Mouse (Mus musculus): ENCODE results near the gene D10Jhu81e. TPM values are rescaled to one million over a fixed set of nuclear protein-coding genes. Genes with fewer than 3 reads are reported as not detected.
A peak's percentile ranks its signal among the peaks of the same experiment; 100 is the strongest.

D10Jhu81e gene
- polyA plus RNA-seq, 1 experiment from 2014 or later: 29.4 TPM

DNA sequence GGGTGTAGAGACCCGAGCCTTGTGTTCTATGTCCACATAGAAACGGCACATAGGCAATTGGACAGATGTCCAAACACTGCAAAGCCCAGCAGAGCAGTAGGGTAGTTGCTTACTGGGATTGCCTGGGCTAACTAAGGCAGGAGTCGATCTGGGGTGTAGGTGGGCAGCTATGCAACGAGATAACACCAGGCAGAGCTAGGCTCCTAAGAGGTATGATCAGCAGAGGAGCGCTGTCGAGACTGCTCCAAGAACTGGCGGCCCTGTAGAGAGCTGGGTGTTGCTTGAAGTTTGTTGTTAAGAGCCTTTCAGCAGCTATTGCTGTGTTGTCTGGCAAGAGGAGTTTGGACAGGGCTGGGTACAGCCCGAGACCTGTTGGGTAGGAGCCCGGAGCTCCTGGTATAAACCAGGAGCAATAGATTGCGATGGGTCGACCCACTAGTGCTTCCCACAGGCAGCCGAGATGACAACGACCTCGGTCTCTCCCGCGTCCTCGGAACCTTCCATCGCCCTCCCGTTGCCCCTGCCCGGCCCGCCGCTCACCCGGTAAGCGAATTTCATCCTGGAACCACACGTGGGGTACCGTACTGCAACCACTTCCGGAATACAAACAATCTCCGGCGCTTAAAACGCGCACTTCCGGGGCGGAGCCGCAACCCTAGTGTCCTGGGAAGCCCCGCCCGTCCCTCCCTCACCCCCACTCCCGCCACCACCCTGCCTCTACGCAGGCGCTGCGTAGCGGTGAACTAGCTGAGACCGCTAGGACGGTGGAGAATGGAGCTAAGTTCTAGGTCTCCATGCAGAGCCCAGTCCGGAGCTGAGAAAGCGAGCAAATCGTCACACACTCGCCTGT, 15.2 kb upstream of the D10Jhu81e start, which contains the start of gene Pwp2:
Pwp2 (minus strand) TSS at position 619 of the 850 bp plus-strand sequence.
- Histone ChIP-seq H3K9ac (replicated peaks; ENCODE audit: low read depth, low read length) (peak within 1 kb of the TSS; percentile 65), H3K27ac (ENCODE audit: low read length) (peak within 1 kb of the TSS; percentile 67), H3K36me3 (ENCODE audit: control insufficient read depth, insufficient read depth) (peaks cover 14% of the 10 kb centered on the region), H3K4me3 (replicated peaks; ENCODE audit: low read length) (peak within 1 kb of the TSS; percentile 74), H3K4me1 (replicated peaks; ENCODE audit: control insufficient read depth, insufficient read depth, low read length) (peaks cover 11% of the 10 kb centered on the region), H3K9me3 (ENCODE audit: control insufficient read depth, low read length) (no peaks in the 10 kb centered on the region), H3K4me2 (ENCODE audit: low read length) (peak within 1 kb of the TSS; percentile 97), H3K27me3 (replicated peaks; ENCODE audit: control insufficient read depth, insufficient read depth, low read length) (no peaks in the 10 kb centered on the region)
- peak; percentile 98 for ATAC-seq
- WGBS: 2% methylated on average over 47 of the region's 47 CpGs

DNA sequence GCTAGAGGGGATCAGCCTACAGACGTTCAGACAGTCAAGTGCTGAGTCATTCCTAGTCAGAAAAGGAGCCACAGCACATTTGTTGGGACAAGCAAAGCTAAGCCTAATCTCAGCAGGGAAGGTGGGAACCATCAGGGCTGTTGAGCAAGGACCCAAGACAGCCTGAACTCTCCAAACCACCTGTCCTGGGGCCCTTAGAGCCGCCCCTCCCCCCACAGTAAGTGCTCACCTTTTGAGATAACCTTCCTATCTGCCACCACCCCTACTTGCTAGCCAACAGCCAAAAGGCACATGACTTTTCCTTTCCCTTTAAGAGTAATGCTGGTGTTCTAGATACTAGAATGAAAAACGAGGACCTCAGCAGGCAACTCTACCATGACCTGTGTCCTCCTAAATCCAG, 14.0 kb upstream of the D10Jhu81e start:
- ATAC-seq: no peak
- no peaks in the 10 kb centered on the region for H3K27me3 ChIP-seq (replicated peaks; ENCODE audit: control insufficient read depth, insufficient read depth, low read length)
- 89% methylated on average over 3 of the region's 3 CpGs for WGBS
- no peaks in the 10 kb centered on the region for H3K9me3 ChIP-seq (ENCODE audit: control insufficient read depth, low read length)
- peaks cover 25% of the 10 kb centered on the region for H3K36me3 ChIP-seq (ENCODE audit: control insufficient read depth, insufficient read depth)
- H3K27ac ChIP-seq (ENCODE audit: low read length): no peak overlapping the region
- H3K4me1 ChIP-seq (replicated peaks; ENCODE audit: control insufficient read depth, insufficient read depth, low read length): peaks cover 11% of the 10 kb centered on the region
- H3K4me2 ChIP-seq (ENCODE audit: low read length): no peak overlapping the region
- no peak overlapping the region for H3K9ac ChIP-seq (replicated peaks; ENCODE audit: low read depth, low read length)
- no peak overlapping the region for H3K4me3 ChIP-seq (replicated peaks; ENCODE audit: low read length)

DNA sequence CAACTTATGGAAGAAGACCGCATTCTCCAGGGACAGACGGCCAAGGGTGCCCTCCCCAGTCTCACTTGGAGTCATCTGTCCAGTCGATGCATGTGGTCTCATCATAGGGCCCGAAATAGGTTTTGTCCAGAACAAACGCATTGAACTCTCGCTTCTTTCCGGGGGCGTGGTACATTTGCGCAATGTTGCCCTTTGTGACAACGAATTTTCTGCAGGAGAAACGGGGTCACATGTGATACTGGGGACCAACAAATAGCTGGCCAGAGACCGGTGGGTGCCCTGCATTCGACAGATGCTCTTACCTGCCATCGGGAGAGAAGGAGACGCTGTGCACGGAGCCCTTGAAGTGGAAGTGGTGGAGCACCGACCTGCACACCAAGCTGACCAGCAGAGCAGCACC, 12.7 kb upstream of the D10Jhu81e start:
- no peak for ATAC-seq
- Histone ChIP-seq H3K36me3 (ENCODE audit: control insufficient read depth, insufficient read depth) (peaks cover 33% of the 10 kb centered on the region), H3K4me1 (replicated peaks; ENCODE audit: control insufficient read depth, insufficient read depth, low read length) (peaks cover 11% of the 10 kb centered on the region), H3K27me3 (replicated peaks; ENCODE audit: control insufficient read depth, insufficient read depth, low read length) (no peaks in the 10 kb centered on the region), H3K9ac (replicated peaks; ENCODE audit: low read depth, low read length) (no peak overlapping the region), H3K9me3 (ENCODE audit: control insufficient read depth, low read length) (no peaks in the 10 kb centered on the region), H3K4me3 (replicated peaks; ENCODE audit: low read length) (no peak overlapping the region), H3K27ac (ENCODE audit: low read length) (no peak overlapping the region), H3K4me2 (ENCODE audit: low read length) (no peak overlapping the region)
- 94% methylated on average over 17 of the region's 17 CpGs for WGBS

DNA sequence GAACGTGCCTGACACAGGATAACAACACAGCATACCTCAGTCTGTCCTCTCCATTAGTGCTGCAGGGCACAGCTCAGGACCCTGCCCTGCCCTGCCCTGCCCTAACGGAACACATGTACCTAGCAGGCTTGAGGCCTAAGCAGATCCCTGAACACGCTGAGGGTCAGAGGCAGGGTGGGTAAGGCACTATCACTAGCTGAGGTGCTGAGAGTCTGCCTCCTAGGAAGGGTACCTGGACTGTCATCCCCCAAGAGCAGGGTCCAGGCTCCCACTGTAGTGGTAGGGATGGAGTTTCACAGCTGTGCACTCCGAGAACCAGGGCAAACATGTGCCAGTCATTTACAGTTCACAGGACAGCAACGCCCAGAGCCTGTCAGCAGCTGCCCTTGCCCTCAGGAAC, 4.9 kb upstream of the D10Jhu81e start:
- ATAC-seq: no peak
- Histone ChIP-seq H3K4me2 (ENCODE audit: low read length) (no peak overlapping the region), H3K4me1 (replicated peaks; ENCODE audit: control insufficient read depth, insufficient read depth, low read length) (no peaks in the 10 kb centered on the region; the same call in 1 of the 2 replicates), H3K9ac (replicated peaks; ENCODE audit: low read depth, low read length) (no peak overlapping the region), H3K36me3 (ENCODE audit: control insufficient read depth, insufficient read depth) (peaks cover 38% of the 10 kb centered on the region), H3K4me3 (replicated peaks; ENCODE audit: low read length) (no peak overlapping the region), H3K27me3 (replicated peaks; ENCODE audit: control insufficient read depth, insufficient read depth, low read length) (no peaks in the 10 kb centered on the region), H3K27ac (ENCODE audit: low read length) (no peak overlapping the region), H3K9me3 (ENCODE audit: control insufficient read depth, low read length) (no peaks in the 10 kb centered on the region)
- WGBS: 90% methylated on average over 5 of the region's 5 CpGs

DNA sequence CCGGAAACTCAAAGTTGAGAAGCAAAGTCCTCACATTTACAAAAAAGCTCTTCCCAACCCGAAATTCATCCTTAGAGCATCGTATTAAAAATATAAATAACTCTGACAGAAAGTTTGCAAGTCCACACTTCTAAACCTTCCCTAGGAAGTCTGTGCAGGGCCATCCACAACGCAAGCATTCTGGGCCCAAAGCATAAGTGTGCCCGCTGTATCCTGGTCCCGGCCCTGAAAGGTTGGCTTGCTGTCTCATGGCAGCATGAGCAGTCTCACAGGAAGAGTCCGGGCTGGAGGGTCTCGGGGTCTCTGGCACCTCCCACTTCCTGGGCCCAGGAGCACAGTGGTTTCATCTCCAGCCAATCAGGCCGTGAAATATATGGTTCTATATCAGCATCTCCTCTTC, 2.0 kb upstream of the D10Jhu81e start:
- 91% methylated on average over 9 of the region's 9 CpGs for WGBS
- Histone ChIP-seq H3K4me3 (replicated peaks; ENCODE audit: low read length) (no peak overlapping the region), H3K4me1 (replicated peaks; ENCODE audit: control insufficient read depth, insufficient read depth, low read length) (peaks cover 17% of the 10 kb centered on the region), H3K27me3 (replicated peaks; ENCODE audit: control insufficient read depth, insufficient read depth, low read length) (no peaks in the 10 kb centered on the region), H3K9me3 (ENCODE audit: control insufficient read depth, low read length) (no peaks in the 10 kb centered on the region), H3K4me2 (ENCODE audit: low read length) (no peak overlapping the region), H3K9ac (replicated peaks; ENCODE audit: low read depth, low read length) (no peak overlapping the region), H3K27ac (ENCODE audit: low read length) (no peak overlapping the region), H3K36me3 (ENCODE audit: control insufficient read depth, insufficient read depth) (peaks cover 22% of the 10 kb centered on the region)
- ATAC-seq: no peak

DNA sequence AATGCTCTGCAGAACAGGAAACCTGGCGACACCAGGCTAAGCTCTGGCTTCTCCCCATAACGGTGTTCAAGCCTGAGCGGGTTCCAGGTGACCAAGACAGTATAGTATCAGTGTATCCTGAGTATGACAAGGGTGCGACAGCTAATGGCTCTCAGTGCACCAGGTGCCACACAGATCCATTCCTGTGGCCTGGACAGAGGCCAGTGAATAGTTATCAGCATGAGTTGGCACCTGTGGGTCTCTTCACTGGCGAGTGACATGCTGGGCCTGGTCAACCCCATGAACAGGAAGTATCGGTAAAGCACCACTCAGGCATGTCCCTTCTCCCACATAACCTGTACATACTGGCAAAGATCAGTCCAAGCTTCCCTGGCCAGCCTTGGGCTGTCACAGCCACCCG, 1.5 kb upstream of the D10Jhu81e start:
- H3K9me3 ChIP-seq (ENCODE audit: control insufficient read depth, low read length): no peaks in the 10 kb centered on the region
- no peak overlapping the region for H3K4me3 ChIP-seq (replicated peaks; ENCODE audit: low read length)
- ATAC-seq: no peak
- no peaks in the 10 kb centered on the region for H3K27me3 ChIP-seq (replicated peaks; ENCODE audit: control insufficient read depth, insufficient read depth, low read length)
- H3K4me2 ChIP-seq (ENCODE audit: low read length): no peak overlapping the region
- no peak overlapping the region for H3K27ac ChIP-seq (ENCODE audit: low read length)
- H3K4me1 ChIP-seq (replicated peaks; ENCODE audit: control insufficient read depth, insufficient read depth, low read length): peaks cover 17% of the 10 kb centered on the region
- 95% methylated on average over 7 of the region's 7 CpGs for WGBS
- H3K36me3 ChIP-seq (ENCODE audit: control insufficient read depth, insufficient read depth): peaks cover 26% of the 10 kb centered on the region
- no peak overlapping the region for H3K9ac ChIP-seq (replicated peaks; ENCODE audit: low read depth, low read length)

DNA sequence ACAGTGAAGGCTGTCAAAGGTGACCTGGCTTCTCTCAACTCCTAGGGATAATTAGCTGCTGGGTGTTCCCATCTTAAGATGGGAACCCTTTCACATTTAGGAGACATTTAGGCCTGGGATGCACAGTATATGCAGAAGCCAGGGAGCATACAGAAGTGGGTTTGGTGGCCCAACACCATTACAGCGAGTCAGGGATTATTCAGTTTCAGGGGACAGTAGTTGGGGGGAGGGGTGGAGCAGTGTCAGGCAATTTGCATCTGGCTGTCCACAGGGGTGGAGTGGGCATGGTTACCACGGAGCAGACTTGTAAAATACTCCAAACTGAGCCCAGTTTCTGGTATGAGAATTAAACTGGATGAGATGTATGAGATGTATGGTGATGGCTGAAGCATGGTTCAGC, 863 bp upstream of the D10Jhu81e start:
- no peaks in the 10 kb centered on the region for H3K9me3 ChIP-seq (ENCODE audit: control insufficient read depth, low read length)
- H3K36me3 ChIP-seq (ENCODE audit: control insufficient read depth, insufficient read depth): peaks cover 21% of the 10 kb centered on the region
- peaks cover 17% of the 10 kb centered on the region for H3K4me1 ChIP-seq (replicated peaks; ENCODE audit: control insufficient read depth, insufficient read depth, low read length)
- no peak overlapping the region for H3K9ac ChIP-seq (replicated peaks; ENCODE audit: low read depth, low read length)
- WGBS: 60% methylated on average over 2 of the region's 2 CpGs
- no peak for ATAC-seq
- H3K4me3 ChIP-seq (replicated peaks; ENCODE audit: low read length): no peak overlapping the region
- peak overlapping the region; percentile 91; the same call in 1 of the 2 replicates for H3K4me2 ChIP-seq (ENCODE audit: low read length)
- no peak overlapping the region for H3K27ac ChIP-seq (ENCODE audit: low read length)
- H3K27me3 ChIP-seq (replicated peaks; ENCODE audit: control insufficient read depth, insufficient read depth, low read length): no peaks in the 10 kb centered on the region

DNA sequence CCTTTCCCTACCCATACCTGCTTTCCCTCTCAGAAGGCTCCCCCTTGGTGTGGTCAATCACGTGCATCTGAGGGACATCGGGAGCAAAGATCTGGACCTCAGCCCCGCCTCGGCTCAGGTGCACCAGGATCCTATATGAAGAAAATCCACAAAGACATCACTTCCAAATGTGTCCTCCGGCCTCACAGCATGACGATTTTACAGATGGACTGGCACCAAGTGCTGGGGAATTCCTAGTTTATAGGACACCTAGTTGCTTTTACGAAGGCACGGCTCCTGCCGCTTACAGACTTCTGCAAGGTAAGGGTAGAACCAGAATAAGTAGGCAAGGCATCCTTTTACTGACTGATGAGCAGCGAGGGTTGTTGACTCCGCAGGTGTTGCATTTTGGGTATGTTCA, 790 bp downstream of the D10Jhu81e start:
- Histone ChIP-seq H3K9me3 (ENCODE audit: control insufficient read depth, low read length) (no peaks in the 10 kb centered on the region), H3K36me3 (ENCODE audit: control insufficient read depth, insufficient read depth) (peaks cover 16% of the 10 kb centered on the region), H3K9ac (replicated peaks; ENCODE audit: low read depth, low read length) (peak overlapping the region; percentile 91), H3K4me1 (replicated peaks; ENCODE audit: control insufficient read depth, insufficient read depth, low read length) (peaks cover 17% of the 10 kb centered on the region), H3K4me2 (ENCODE audit: low read length) (peak overlapping the region; percentile 91), H3K27me3 (replicated peaks; ENCODE audit: control insufficient read depth, insufficient read depth, low read length) (no peaks in the 10 kb centered on the region), H3K4me3 (replicated peaks; ENCODE audit: low read length) (peak overlapping the region; percentile 93), H3K27ac (ENCODE audit: low read length) (no peak overlapping the region)
- WGBS: 88% methylated on average over 11 of the region's 11 CpGs
- no peak for ATAC-seq

DNA sequence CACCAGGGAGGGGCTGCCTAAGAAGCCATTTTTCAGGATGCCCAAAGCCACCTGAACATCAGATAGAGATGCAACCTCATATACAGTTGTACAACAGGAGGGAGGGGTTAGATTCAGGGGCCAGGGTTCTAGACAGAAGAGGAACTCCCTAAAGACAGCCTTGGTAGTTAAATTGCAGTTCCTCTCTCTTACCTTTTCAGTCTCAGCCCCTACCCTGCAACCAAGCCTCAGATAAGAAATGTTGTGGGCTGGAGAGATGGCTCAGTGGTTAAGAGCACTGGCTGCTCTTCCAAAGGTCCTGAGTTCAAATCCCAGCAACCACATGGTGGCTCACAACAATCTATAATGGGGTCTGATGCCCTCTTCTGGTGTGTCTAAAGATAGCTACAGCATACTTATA, 1.8 kb downstream of the D10Jhu81e start:
- no peaks in the 10 kb centered on the region for H3K9me3 ChIP-seq (ENCODE audit: control insufficient read depth, low read length)
- H3K27ac ChIP-seq (ENCODE audit: low read length): no peak overlapping the region
- no peak overlapping the region for H3K4me2 ChIP-seq (ENCODE audit: low read length)
- ATAC-seq: no peak
- no peaks in the 10 kb centered on the region for H3K27me3 ChIP-seq (replicated peaks; ENCODE audit: control insufficient read depth, insufficient read depth, low read length)
- no peak overlapping the region for H3K4me3 ChIP-seq (replicated peaks; ENCODE audit: low read length)
- peaks cover 17% of the 10 kb centered on the region for H3K4me1 ChIP-seq (replicated peaks; ENCODE audit: control insufficient read depth, insufficient read depth, low read length)
- no peak overlapping the region for H3K9ac ChIP-seq (replicated peaks; ENCODE audit: low read depth, low read length)
- peaks cover 14% of the 10 kb centered on the region for H3K36me3 ChIP-seq (ENCODE audit: control insufficient read depth, insufficient read depth)
